10 mouse cellular contexts compared by ENCODE assay signal in genomic region chr4:15213204-15213861, GRCm38 (mm10).
A peak's percentile ranks its signal among the peaks of the same experiment; 100 is the strongest.
DNase-seq lines count a peak whose midpoint lies in the region; ATAC-seq and TF ChIP-seq lines count a peak whose summit lies in the region.
"Had no signal": no experiment of that assay in that cellular context is flagged by ENCODE, and none has a peak within 500 bp of the region (broad histone marks: within the 10 kb centered on the region; RNA-seq: fewer than 3 reads in every experiment).

No protein-coding gene starts in this region.

- 0 out of 2 replicates have a peak, but pooled peaks have one; percentile 13 for TF ChIP-seq CTCF in liver, postnatal 0 days (IDR thresholded peaks at IDR 0.05; ENCODE audit: low read depth)

- H3K9me3 ChIP-seq in liver, postnatal 0 days (ENCODE audit: low read length): no peaks in the 10 kb centered on the region
- H3K9me3 ChIP-seq in forebrain, embryonic 15.5 days: no peaks in the 10 kb centered on the region

- 0 out of 2 replicates have a peak, but pooled peaks cover 2% of the 10 kb centered on the region for H3K4me1 ChIP-seq in liver, postnatal 0 days (ENCODE audit: insufficient read depth)
- no peaks in the 10 kb centered on the region for H3K4me1 ChIP-seq in forebrain, embryonic 15.5 days

- H3K27me3 ChIP-seq in liver, postnatal 0 days (ENCODE audit: insufficient read depth, low read length): no peaks in the 10 kb centered on the region
- no peaks in the 10 kb centered on the region for H3K27me3 ChIP-seq in forebrain, embryonic 15.5 days

- H3K9ac ChIP-seq in liver, postnatal 0 days (replicated peaks): no peak overlapping the region
- H3K9ac ChIP-seq in forebrain, embryonic 15.5 days (replicated peaks): no peak overlapping the region

- H3K4me3 ChIP-seq in liver, postnatal 0 days (ENCODE audit: low read depth, low read length): no peak overlapping the region
- no peak overlapping the region for H3K4me3 ChIP-seq in forebrain, embryonic 15.5 days

- DNase-seq in 3T3-L1 (ENCODE audit: low read depth, low spot score): peak; percentile 23
- DNase-seq in brain, adult 2 months (ENCODE audit: low read depth, low spot score): peak; percentile 20
- DNase-seq in kidney, adult 11 months: peak; percentile 7
- DNase-seq in liver, postnatal 0 days: no peak
- no peak for DNase-seq in layer of hippocampus, postnatal 25 days (ENCODE audit: extremely low spot score in 1 of 2, low spot score in 1 of 2)
- DNase-seq in left cerebral cortex, postnatal 36 days (ENCODE audit: low spot score in 2 of 2): no peak
- DNase-seq: cerebellum, adult 2 months; thymus, postnatal 4 days had no signal

- intact Hi-C loops in left cerebral cortex, postnatal 36 days (cut with DNase I): no loop called here

- WGBS in liver, postnatal 0 days (ENCODE audit: insufficient replicate concordance): 45% methylated on average over 3 of the region's 3 CpGs
- WGBS in forebrain, embryonic 15.5 days: 87% methylated on average over 3 of the region's 3 CpGs

- H3K27ac ChIP-seq in liver, postnatal 0 days (ENCODE audit: low read depth): peak overlapping the region; percentile 72
- H3K27ac ChIP-seq in forebrain, embryonic 15.5 days (replicated peaks): no peak overlapping the region
- H3K27ac ChIP-seq: macrophage had no signal

- H3K36me3 ChIP-seq in liver, postnatal 0 days (replicated peaks; ENCODE audit: insufficient read depth, low read length): no peaks in the 10 kb centered on the region
- no peaks in the 10 kb centered on the region for H3K36me3 ChIP-seq in forebrain, embryonic 15.5 days

- peak; percentile 73 for TF ChIP-seq EP300 in liver, postnatal 0 days (IDR thresholded peaks at IDR 0.05; ENCODE audit: low read depth)

- 0 out of 2 replicates have a peak overlapping the region, but pooled peaks have one; percentile 2 for H3K4me2 ChIP-seq in liver, postnatal 0 days (ENCODE audit: low read depth, low read length)
- H3K4me2 ChIP-seq in forebrain, embryonic 15.5 days (replicated peaks): no peak overlapping the region

- ATAC-seq in liver, postnatal 0 days: peak; percentile 97
- no peak for ATAC-seq in forebrain, embryonic 15.5 days (replicated peaks)

Comparison
In these comparisons a context has a peak if more than half of its experiments do, and no peak if none do; other contexts are left out.
1. DNase-seq: peak in 3T3-L1 (single experiment), brain, adult 2 months (single experiment) and kidney, adult 11 months (single experiment); none in liver, postnatal 0 days (single experiment), layer of hippocampus, postnatal 25 days (0 of 2) and left cerebral cortex, postnatal 36 days (0 of 2).